Mouse (Mus musculus): Measurements from ENCODE around the gene Mxd1. TPM values are rescaled to one million over a fixed set of nuclear protein-coding genes. Genes with fewer than 3 reads are reported as not detected.
A peak's percentile ranks its signal among the peaks of the same experiment; 100 is the strongest.

Gene Mxd1
- total and polyA plus RNA-seq, 3 experiments: 3.2 to 3.6 TPM; not detected in 1

DNA sequence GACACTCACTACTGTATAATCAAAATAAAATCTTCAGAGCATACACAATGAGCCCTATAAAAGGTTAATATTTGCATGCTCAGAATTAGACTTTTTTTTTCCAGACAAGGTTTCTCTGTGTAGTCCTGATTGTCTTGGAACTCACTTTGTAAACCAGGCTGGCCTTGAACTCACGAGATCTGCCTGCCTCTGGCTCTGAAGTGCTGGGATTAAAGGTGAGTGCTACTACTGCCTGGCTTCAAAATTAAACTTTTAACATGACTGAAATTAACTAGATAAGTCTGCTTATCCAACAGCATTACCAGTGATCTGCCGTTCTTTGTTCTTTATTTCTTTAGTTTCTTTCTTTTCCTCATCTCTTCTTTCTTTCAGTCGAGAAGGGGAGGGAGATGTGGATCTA lies 12.3 kb upstream of the Mxd1 start:
- Histone ChIP-seq H3K79me2 (ENCODE audit: control insufficient read depth, insufficient read depth, low read length, poor library complexity) (peaks cover 8% of the 10 kb centered on the region), H3K36me3 (ENCODE audit: control insufficient read depth in 1 of 2, insufficient read depth in 2 of 2, low read length in 2 of 2) (peaks cover 6 to 23% of the 10 kb centered on the region in 2 experiments), H3K27me3 (ENCODE audit: control insufficient read depth in 1 of 2, insufficient read depth in 2 of 2, low read length in 2 of 2) (no peaks in the 10 kb centered on the region), H3K9me3 (replicated peaks; ENCODE audit: insufficient read depth, low read length) (no peaks in the 10 kb centered on the region), H3K4me1 (ENCODE audit: control insufficient read depth in 1 of 2, insufficient read depth in 2 of 2, low read length in 2 of 2) (peaks cover 0 to 7% of the 10 kb centered on the region in 2 experiments; a peak in 1 of 4 replicates), H3K4me3 (ENCODE audit: control insufficient read depth in 1 of 2, insufficient read depth in 1 of 2, low read depth in 2 of 2, low read length in 2 of 2) (no peak overlapping the region), H3K9ac (ENCODE audit: control insufficient read depth, low read depth, low read length, poor library complexity, severe bottlenecking) (no peak overlapping the region), H3K27ac (ENCODE audit: control insufficient read depth, low read depth, low read length) (no peak overlapping the region)
- no peak for DNase-seq (ENCODE audit: low read depth, low spot score)
- TF ChIP-seq ZNF384 (IDR thresholded peaks at IDR 0.05; ENCODE audit: low read depth, low read length): peak; percentile 67
- no peak for TF ChIP-seq HCFC1 (IDR thresholded peaks at IDR 0.05; ENCODE audit: low read depth, low read length)
- TF ChIP-seq RCOR1 (IDR thresholded peaks at IDR 0.05; ENCODE audit: low read depth, low read length): no peak
- no peak for TF ChIP-seq BHLHE40 (IDR thresholded peaks at IDR 0.05; ENCODE audit: borderline replicate concordance, low read depth, low read length)

DNA sequence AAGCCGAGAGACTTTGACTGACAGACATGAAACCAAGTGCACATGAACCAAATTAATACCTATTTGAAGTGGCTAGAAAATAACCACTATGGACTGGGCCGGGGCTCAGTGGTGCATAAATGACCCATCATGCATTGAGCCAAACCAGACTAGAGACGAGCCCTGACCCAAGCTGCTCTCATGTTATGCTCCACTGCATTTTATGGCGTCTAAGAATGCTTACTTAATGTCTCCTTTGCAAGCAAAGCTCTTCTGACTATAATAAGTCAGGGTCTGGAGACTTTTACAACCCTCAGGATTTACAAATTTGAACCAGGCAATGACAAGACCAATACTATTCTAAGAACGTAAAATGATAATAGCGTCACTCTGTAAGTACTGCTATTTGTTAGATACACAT lies 9.4 kb upstream of the Mxd1 start:
- Histone ChIP-seq H3K27me3 (ENCODE audit: control insufficient read depth in 1 of 2, insufficient read depth in 2 of 2, low read length in 2 of 2) (no peaks in the 10 kb centered on the region), H3K79me2 (ENCODE audit: control insufficient read depth, insufficient read depth, low read length, poor library complexity) (peaks cover 2% of the 10 kb centered on the region; the same call in 1 of the 2 replicates), H3K36me3 (ENCODE audit: control insufficient read depth in 1 of 2, insufficient read depth in 2 of 2, low read length in 2 of 2) (peaks cover 0 to 27% of the 10 kb centered on the region in 2 experiments; a peak in 3 of 4 replicates), H3K9me3 (replicated peaks; ENCODE audit: insufficient read depth, low read length) (no peaks in the 10 kb centered on the region), H3K4me1 (ENCODE audit: control insufficient read depth in 1 of 2, insufficient read depth in 2 of 2, low read length in 2 of 2) (peaks cover 0 to 2% of the 10 kb centered on the region in 2 experiments; a peak in 1 of 4 replicates), H3K4me3 (ENCODE audit: control insufficient read depth in 1 of 2, insufficient read depth in 1 of 2, low read depth in 2 of 2, low read length in 2 of 2) (no peak overlapping the region), H3K27ac (ENCODE audit: control insufficient read depth, low read depth, low read length) (no peak overlapping the region), H3K9ac (ENCODE audit: control insufficient read depth, low read depth, low read length, poor library complexity, severe bottlenecking) (no peak overlapping the region)
- TF ChIP-seq TBP (IDR thresholded peaks at IDR 0.05; ENCODE audit: low read depth, low read length) (no peak), NELFE (IDR thresholded peaks at IDR 0.05; ENCODE audit: low read depth, low read length) (no peak), JUND (IDR thresholded peaks at IDR 0.05; ENCODE audit: low read depth, low read length) (no peak), MXI1 (IDR thresholded peaks at IDR 0.05; ENCODE audit: low read depth, low read length) (no peak), MYC (IDR thresholded peaks at IDR 0.05; ENCODE audit: low read depth, low read length) (no peak), ZMIZ1 (IDR thresholded peaks at IDR 0.05; ENCODE audit: low read depth, low read length) (no peak), TAL1 (IDR thresholded peaks at IDR 0.05; ENCODE audit: low read length) (no peak), POLR2A (IDR thresholded peaks at IDR 0.05; ENCODE audit: control insufficient read depth in 1 of 2, insufficient read depth in 1 of 2, low read depth in 1 of 2, low read length in 2 of 2, poor library complexity in 1 of 2) (no peak), CTCF (IDR thresholded peaks at IDR 0.05 in 2 of 3, conservative IDR thresholded peaks at IDR 0.05 in 1 of 3; ENCODE audit: control insufficient read depth in 1 of 3, insufficient read depth in 1 of 3, low read depth in 2 of 3, low read length in 3 of 3, poor library complexity in 1 of 3, severe bottlenecking in 1 of 3) (no peak), ETS1 (IDR thresholded peaks at IDR 0.05; ENCODE audit: low read depth, low read length) (no peak), RAD21 (IDR thresholded peaks at IDR 0.05; ENCODE audit: low read depth, low read length) (no peak), EP300 (IDR thresholded peaks at IDR 0.05; ENCODE audit: low read depth in 1 of 2, low read length in 2 of 2) (no peak), MYB (IDR thresholded peaks at IDR 0.05; ENCODE audit: low read depth, low read length) (no peak), CHD2 (IDR thresholded peaks at IDR 0.05; ENCODE audit: low read length) (no peak), MAZ (IDR thresholded peaks at IDR 0.05; ENCODE audit: low read depth, low read length) (no peak), TCF12 (IDR thresholded peaks at IDR 0.05; ENCODE audit: low read depth, low read length) (no peak), USF1 (IDR thresholded peaks at IDR 0.05; ENCODE audit: low read depth, low read length) (no peak), GABPA (IDR thresholded peaks at IDR 0.05; ENCODE audit: low read depth, low read length) (no peak)
- no peak for DNase-seq (ENCODE audit: low read depth, low spot score)
